Mouse (Mus musculus) midbrain, embryonic 13.5 days (tissue): ENCODE results near the gene Rln1. TPM values are rescaled to one million over a fixed set of nuclear protein-coding genes. Genes with fewer than 3 reads are reported as not detected.

Source experiments
- ATAC-seq: fragments of 200-750 bp; cut with Nextera tagmentation; 2 replicates; pipeline ENCODE4 v1.8.0; 2017; ENCODE audit warnings: mild to moderate bottlenecking, moderate TSS enrichment, moderate library complexity
- H3K27ac ChIP-seq: fragments of 300-500 bp; sonication (generic); 2 replicates; pipeline ENCODE4 v1.5.1; 2015; ENCODE audit warnings: inconsistent platforms, mild to moderate bottlenecking, moderate library complexity
- H3K27me3 ChIP-seq: fragments of 300-500 bp; sonication (generic); 2 replicates; pipeline ENCODE4 v1.6.1; 2015; ENCODE audit warnings: mild to moderate bottlenecking, inconsistent platforms
- H3K36me3 ChIP-seq: fragments of 300-500 bp; sonication (generic); 2 replicates; pipeline ENCODE4 v1.6.1; 2015; ENCODE audit warnings: mild to moderate bottlenecking, inconsistent platforms
- H3K4me1 ChIP-seq: fragments of 300-500 bp; sonication (generic); replicated peaks from 2 replicates; pipeline ENCODE4 v1.6.1; 2015; ENCODE audit warnings: inconsistent platforms
- H3K4me2 ChIP-seq: fragments of 300-500 bp; sonication (generic); replicated peaks from 2 replicates; pipeline ENCODE4 v1.6.1; 2015; ENCODE audit warnings: moderate library complexity, mild to moderate bottlenecking, inconsistent platforms
- H3K4me3 ChIP-seq: fragments of 300-500 bp; sonication (generic); replicated peaks from 2 replicates; pipeline ENCODE4 v1.5.1; 2015; ENCODE audit warnings: mild to moderate bottlenecking, inconsistent platforms
- H3K9ac ChIP-seq: fragments of 300-500 bp; sonication (generic); replicated peaks from 2 replicates; pipeline ENCODE4 v1.6.1; 2015; ENCODE audit warnings: mild to moderate bottlenecking, inconsistent platforms
- H3K9me3 ChIP-seq: fragments of 300-500 bp; sonication (generic); 2 replicates; pipeline ENCODE4 v1.6.1; 2016; ENCODE audit warnings: mild to moderate bottlenecking, inconsistent platforms
- WGBS: fragments of 180-500 bp; shearing (Covaris S2); methylation state at CpG from one replicate; pipeline ENCODE4 v1.1.7; 2015; 5-methylcytosine and 5-hydroxymethylcytosine counted together
- polyA plus RNA-seq: library from polyadenylated mRNA; unstranded; fragments of >200 nt; fragmentation: Nextera tagmentation; extraction: Ambion mirVana; gene quantifications from 2 replicates; pipeline ENCODE4 v1.2.1, GENCODE M21; 2015

The Rln1 gene
- polyA plus RNA-seq, 1 experiment from 2014 or later: 1.0 TPM

DNA sequence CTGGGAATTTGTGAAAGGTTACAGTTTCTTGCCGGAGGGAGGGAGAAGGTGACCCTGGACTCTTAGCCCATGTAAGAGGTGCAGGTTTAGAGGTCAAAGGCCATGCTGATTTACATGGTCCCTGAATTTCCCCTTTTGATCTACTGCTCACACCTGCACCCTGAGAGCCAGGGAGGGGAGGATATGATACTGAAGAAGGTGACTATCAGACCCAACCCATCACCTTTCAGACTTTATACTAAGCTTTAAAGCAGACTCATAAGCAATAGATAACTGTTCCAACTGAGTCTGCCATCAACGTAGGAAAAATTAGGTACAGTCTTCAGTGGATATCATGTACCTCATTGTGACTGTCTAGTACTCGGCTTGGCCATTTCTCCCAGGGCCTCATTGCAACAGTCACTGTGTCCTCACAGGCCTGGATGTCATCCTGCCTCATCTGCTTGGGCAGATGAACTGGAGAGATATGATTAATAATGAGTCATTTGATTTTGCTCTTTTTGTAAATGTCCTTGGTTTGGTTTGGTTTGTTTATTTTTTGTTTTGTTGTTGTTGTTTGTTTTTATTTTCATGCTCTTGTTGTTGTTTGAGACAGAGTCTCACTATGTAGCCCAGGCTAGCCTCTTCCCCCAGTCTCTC is 34.3 kb upstream of the Rln1 start:
- Histone ChIP-seq H3K4me1 (peaks cover 13% of the 10 kb centered on the region; the same call in 1 of the 2 replicates), H3K4me2 (no peak overlapping the region), H3K9me3 (no peaks in the 10 kb centered on the region), H3K4me3 (no peak overlapping the region), H3K27me3 (peaks cover 5% of the 10 kb centered on the region; the same call in 1 of the 2 replicates), H3K9ac (no peak overlapping the region), H3K27ac (no peak overlapping the region), H3K36me3 (no peaks in the 10 kb centered on the region)
- no peak for ATAC-seq
- WGBS: 83% methylated on average over 3 of the region's 3 CpGs

DNA sequence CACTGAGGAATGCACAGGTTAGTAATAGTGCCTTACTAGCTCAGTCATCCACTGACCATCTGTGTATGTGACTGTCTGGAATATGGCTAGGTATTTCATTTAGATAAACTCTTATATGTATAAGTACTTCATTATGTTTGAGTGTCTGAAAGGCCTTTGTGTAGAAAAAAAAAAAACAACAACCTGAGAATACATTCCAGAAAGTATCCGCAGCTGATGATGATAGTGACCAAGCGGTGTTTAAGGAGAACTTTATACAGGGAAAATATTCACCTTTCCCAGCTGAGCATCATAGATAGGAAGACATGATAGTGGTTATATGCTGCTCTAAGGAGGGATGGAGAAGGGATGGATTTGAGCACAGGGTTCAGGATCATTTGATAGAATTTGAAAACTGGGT is 33.6 kb upstream of the Rln1 start:
- Histone ChIP-seq H3K4me3 (no peak overlapping the region), H3K4me2 (no peak overlapping the region), H3K4me1 (peaks cover 10% of the 10 kb centered on the region; the same call in 1 of the 2 replicates), H3K36me3 (no peaks in the 10 kb centered on the region), H3K9ac (no peak overlapping the region), H3K27me3 (peaks cover 5% of the 10 kb centered on the region; the same call in 1 of the 2 replicates), H3K9me3 (no peaks in the 10 kb centered on the region), H3K27ac (no peak overlapping the region)
- WGBS: 92% methylated on average over 2 of the region's 2 CpGs
- ATAC-seq: no peak

DNA sequence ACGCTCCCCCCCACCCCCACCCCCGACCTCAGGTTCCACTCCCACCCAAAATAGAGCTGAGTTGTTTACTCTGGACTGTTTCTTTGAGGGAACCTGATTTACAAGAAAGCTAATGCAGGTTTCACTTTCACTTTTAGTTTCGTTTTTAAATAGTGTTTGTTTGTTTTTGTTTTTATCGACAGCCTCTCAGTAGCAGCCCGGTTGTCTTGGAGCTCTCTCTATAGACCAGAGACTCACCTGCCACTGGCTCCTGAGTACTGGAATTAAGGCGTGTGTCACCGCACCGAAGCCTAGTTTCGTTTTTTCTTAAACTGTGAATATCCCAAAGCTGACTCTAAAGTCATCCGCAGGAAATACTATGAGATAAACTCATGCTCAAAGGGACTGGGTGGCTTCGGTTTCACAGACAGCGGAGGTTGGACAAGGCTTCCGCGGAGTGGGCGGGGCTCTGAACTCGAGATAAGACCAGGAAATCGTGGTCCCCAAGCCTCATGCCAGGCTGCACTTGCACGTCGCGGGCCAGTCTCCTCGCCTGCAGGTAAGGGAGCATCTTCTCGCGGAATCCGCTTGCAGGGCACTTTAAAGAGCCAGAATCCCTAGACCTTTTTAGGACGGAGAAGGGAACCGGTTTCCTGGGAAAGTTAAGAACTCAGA is 32.6 kb upstream of the Rln1 start, which contains the start of the genes Plgrkt and Cd274:
TSS of gene Plgrkt (minus strand) at position 422 of the 654 bp plus-strand sequence.
TSS of gene Cd274 (plus strand) at position 487 of the 654 bp plus-strand sequence.
- Histone ChIP-seq H3K4me3 (peak within 1 kb of the TSS; percentile 35), H3K4me2 (peak within 1 kb of the TSS; percentile 59), H3K36me3 (no peaks in the 10 kb centered on the region), H3K27ac (no peak within 1 kb of the TSS), H3K4me1 (peaks cover 16% of the 10 kb centered on the region), H3K27me3 (peaks cover 5% of the 10 kb centered on the region; the same call in 1 of the 2 replicates), H3K9me3 (no peaks in the 10 kb centered on the region), H3K9ac (peak within 1 kb of the TSS; percentile 46)
- WGBS: 6% methylated on average over 26 of the region's 26 CpGs
- peak; percentile 34; the same call in 1 of the 2 replicates for ATAC-seq

DNA sequence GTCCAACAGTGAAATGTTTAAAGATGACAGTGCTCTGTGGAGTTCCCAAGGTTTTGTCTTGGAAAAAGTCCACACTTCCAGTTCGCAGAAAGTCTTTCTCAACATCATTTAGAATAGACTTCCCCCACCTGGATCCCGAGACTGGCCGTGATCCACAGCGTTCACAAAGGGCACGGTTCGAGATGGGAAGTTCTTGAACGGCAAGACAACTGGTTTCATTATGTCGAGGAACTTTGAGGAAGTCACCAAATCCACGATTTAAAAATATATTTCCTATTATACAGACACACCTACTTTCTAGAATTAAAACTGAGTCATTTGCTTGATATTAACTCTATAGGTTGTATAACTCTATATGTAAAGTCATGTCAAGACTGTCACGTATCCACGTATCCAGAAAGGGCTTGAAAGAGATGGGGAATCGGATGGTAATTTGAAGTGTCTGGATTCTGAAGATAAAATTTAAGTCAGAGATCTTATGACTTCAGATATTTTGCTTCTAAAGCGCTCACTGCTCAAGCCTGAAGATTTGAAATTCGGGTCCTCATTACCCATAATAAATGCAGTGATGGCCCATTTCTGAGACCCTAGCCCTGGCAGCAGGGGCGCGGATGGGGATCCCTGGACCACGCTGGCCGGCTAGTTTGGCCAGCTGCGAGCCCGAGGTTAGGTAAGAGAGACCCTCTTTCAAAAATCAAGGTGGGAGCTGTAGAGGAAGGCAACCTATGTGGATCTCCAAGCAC is 31.9 kb upstream of the Rln1 start:
- H3K4me1 ChIP-seq: peaks cover 17% of the 10 kb centered on the region
- WGBS: 66% methylated on average over 20 of the region's 20 CpGs
- no peak overlapping the region for H3K27ac ChIP-seq
- no peak for ATAC-seq
- H3K4me3 ChIP-seq: peak overlapping the region; percentile 35
- peak overlapping the region; percentile 59 for H3K4me2 ChIP-seq
- H3K27me3 ChIP-seq: peaks cover 5% of the 10 kb centered on the region; the same call in 1 of the 2 replicates
- no peak overlapping the region for H3K9ac ChIP-seq
- no peaks in the 10 kb centered on the region for H3K36me3 ChIP-seq
- no peaks in the 10 kb centered on the region for H3K9me3 ChIP-seq

DNA sequence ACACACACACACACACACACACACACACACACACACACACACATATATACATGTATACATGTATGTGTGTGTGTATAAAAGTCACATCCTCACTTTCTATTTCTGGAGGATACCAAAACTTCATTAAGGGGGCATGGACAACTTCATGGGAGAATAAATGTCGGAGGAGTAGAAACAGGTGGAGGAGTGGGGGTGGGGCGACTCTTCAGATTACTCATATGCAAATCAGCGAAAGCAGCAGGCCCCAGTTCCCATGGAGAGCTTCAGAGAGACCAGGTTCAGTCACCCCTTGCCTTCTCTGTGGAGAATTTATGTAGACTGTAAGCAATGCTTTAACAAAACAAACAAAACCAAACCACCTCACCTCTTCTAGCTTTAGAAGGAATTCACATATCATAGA is 30.6 kb upstream of the Rln1 start:
- WGBS: 26% methylated on average over 3 of the region's 3 CpGs
- no peak overlapping the region for H3K9ac ChIP-seq
- H3K36me3 ChIP-seq: no peaks in the 10 kb centered on the region
- H3K4me1 ChIP-seq: peaks cover 30% of the 10 kb centered on the region
- H3K27ac ChIP-seq: no peak overlapping the region
- no peaks in the 10 kb centered on the region for H3K9me3 ChIP-seq
- ATAC-seq: no peak
- H3K4me2 ChIP-seq: no peak overlapping the region
- peaks cover 5% of the 10 kb centered on the region; the same call in 1 of the 2 replicates for H3K27me3 ChIP-seq
- H3K4me3 ChIP-seq: no peak overlapping the region

DNA sequence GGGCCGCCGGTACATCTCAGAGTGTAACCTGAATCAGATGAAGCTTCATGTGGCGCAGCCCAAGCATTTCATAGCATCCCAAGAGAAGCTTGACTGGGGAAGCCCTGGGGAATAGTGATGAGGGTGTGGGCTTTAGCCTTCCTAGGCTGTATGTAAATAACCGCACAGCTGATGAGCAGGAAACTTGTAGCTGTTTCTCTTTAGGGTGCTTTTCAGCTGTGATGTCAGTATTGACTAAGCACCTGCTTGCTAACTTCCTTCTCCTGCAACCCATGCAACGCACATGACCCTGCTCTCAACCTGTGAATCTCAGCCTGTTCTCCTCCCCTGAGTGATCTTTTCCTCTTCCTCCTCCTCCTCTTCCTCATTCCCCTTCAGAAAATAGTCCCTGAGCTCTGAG is 29.6 kb upstream of the Rln1 start:
- no peak overlapping the region for H3K9ac ChIP-seq
- H3K9me3 ChIP-seq: no peaks in the 10 kb centered on the region
- no peak for ATAC-seq
- H3K27me3 ChIP-seq: peaks cover 5% of the 10 kb centered on the region; the same call in 1 of the 2 replicates
- 82% methylated on average over 5 of the region's 5 CpGs for WGBS
- no peak overlapping the region for H3K27ac ChIP-seq
- H3K4me3 ChIP-seq: no peak overlapping the region
- H3K36me3 ChIP-seq: peaks cover under 1% of the 10 kb centered on the region; the same call in 1 of the 2 replicates
- no peak overlapping the region for H3K4me2 ChIP-seq
- H3K4me1 ChIP-seq: peaks cover 33% of the 10 kb centered on the region

DNA sequence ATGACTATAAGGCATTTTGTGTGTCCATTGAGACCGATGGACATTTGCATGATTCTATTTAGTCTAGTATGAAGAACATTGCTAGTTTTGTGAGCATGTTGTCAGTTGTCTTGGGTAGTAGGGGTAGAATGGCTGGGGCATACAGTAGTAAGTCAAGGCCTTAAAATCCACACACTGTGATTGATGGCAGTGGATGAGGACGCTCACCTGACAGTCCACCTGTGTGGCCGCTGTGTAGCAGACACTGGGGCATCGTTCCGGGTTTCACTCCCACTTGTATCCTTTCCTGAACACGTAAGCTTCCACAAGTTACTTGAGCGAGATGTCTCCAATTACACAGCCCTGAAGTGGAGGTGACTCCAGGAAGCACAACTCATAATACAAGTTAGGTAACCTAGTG is 29.1 kb upstream of the Rln1 start:
- WGBS: 93% methylated on average over 7 of the region's 7 CpGs

DNA sequence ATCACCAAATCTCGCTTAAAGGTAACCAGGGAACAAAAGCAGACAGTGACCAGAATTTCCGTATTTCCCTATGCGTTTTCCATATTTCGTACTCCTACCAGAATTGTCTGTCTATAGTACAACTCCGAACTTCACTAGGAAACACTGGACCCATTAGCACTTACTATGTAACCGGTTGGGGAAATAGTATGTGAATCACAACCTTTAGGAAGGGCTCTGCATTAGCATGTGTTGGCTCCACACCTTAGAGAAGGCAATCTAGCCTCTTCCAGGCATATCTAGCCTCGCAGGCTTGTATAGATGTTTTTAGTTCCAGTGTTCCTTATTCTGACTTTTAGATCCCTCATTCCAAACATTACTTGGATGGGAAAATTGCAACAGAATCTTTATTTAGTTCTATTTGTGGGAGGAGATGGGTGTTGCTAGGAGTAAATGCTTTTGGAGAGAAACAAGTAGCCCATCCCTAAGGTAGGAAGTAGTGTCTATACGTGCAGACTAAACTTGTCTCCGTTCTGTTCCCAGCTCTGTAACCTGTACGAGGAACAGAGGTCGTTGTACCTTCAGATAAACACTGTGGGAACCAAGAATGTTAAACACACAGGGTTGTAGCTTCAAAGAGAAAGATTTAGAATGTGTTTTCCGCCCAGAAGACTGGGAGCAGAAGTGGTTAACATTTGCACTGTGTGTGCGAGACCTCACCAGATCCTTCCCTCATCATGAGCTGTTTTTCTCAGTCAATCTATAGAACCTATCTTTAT is 27.9 kb upstream of the Rln1 start:
- Histone ChIP-seq H3K27me3 (peaks cover 5% of the 10 kb centered on the region; the same call in 1 of the 2 replicates), H3K4me1 (peaks cover 30% of the 10 kb centered on the region), H3K9ac (peak overlapping the region; percentile 83), H3K27ac (0 out of 2 replicates have a peak overlapping the region, but pooled peaks have one; percentile 67), H3K36me3 (peaks cover 13% of the 10 kb centered on the region), H3K9me3 (no peaks in the 10 kb centered on the region), H3K4me3 (peak overlapping the region; percentile 74), H3K4me2 (peak overlapping the region; percentile 72)
- peak; percentile 16 for ATAC-seq
- 48% methylated on average over 13 of the region's 13 CpGs for WGBS

More for the DNA sequence above, 29.1 kb upstream of the Rln1 start:
- H3K9ac ChIP-seq: no peak overlapping the region
- no peak overlapping the region for H3K4me3 ChIP-seq
- peaks cover 33% of the 10 kb centered on the region for H3K4me1 ChIP-seq
- no peak overlapping the region for H3K27ac ChIP-seq
- ATAC-seq: no peak
- no peak overlapping the region for H3K4me2 ChIP-seq
- H3K36me3 ChIP-seq: peaks cover 6% of the 10 kb centered on the region
- no peaks in the 10 kb centered on the region for H3K9me3 ChIP-seq
- H3K27me3 ChIP-seq: peaks cover 5% of the 10 kb centered on the region; the same call in 1 of the 2 replicates

DNA sequence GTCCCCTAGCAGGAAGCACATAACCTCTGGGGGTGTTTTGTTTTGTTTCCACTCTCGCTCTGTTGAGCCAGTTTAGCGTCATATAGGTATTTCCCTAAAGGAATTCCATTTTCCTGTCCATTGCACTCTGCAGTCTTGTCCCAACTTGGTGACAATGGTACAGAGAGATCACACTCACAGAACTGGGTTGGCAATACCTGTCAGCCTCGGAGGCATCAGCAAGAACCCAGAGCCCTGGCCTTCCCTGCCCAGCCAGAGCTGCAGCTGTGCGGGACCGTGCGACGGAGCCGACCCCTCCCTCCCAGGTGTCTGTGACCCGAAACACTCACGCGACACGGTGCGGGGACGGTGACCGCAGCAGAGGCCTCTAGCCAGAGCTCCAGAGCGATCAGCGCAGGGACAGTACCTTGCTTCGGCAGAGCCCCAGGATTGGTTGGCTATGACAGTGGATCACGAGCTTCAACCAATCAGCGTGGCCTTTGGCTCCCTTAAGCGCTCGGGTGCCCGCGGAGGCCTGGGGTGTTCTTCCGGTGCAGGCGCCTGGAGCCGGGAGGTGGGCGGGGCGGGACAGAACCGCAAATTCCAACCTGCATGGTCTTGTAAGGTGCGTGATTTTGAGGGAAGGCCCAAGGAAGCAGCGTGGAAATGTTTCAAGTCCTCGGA is 27.1 kb upstream of the Rln1 start:
- WGBS: 3% methylated on average over 33 of the region's 33 CpGs
- H3K4me2 ChIP-seq: peak overlapping the region; percentile 72
- peaks cover 13% of the 10 kb centered on the region for H3K36me3 ChIP-seq
- peak; percentile 100 for ATAC-seq
- peak overlapping the region; percentile 83 for H3K9ac ChIP-seq
- peak overlapping the region; percentile 74 for H3K4me3 ChIP-seq
- peaks cover 5% of the 10 kb centered on the region; the same call in 1 of the 2 replicates for H3K27me3 ChIP-seq
- no peaks in the 10 kb centered on the region for H3K9me3 ChIP-seq
- H3K4me1 ChIP-seq: peaks cover 23% of the 10 kb centered on the region
- peak overlapping the region; percentile 67 for H3K27ac ChIP-seq

DNA sequence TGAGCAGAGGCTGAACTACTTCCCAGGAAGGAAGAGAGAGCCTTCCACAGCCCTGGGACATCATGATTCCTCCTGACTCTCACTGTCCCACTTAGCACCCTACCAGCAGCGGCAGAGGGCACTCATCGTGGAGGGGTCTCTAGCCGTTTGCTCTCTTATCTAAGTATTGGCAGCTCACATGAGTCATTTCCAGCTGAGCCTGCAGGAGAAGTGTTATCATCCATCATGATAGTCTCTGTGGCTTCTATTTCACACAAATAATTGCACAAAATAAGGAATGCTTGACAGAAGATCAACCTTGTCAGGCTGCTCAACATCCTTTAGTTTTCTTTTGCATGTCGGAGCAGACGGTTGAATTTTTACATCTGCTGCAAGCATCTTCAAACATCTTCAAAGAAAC is 25.8 kb upstream of the Rln1 start:
- Histone ChIP-seq H3K4me2 (peak overlapping the region; percentile 72; the same call in 1 of the 2 replicates), H3K9me3 (no peaks in the 10 kb centered on the region), H3K4me1 (peaks cover 26% of the 10 kb centered on the region), H3K9ac (no peak overlapping the region), H3K27me3 (no peaks in the 10 kb centered on the region), H3K27ac (no peak overlapping the region), H3K4me3 (no peak overlapping the region), H3K36me3 (peaks cover 20% of the 10 kb centered on the region)
- 86% methylated on average over 5 of the region's 5 CpGs for whole genome bisulfite sequencing
- no peak for ATAC-seq

DNA sequence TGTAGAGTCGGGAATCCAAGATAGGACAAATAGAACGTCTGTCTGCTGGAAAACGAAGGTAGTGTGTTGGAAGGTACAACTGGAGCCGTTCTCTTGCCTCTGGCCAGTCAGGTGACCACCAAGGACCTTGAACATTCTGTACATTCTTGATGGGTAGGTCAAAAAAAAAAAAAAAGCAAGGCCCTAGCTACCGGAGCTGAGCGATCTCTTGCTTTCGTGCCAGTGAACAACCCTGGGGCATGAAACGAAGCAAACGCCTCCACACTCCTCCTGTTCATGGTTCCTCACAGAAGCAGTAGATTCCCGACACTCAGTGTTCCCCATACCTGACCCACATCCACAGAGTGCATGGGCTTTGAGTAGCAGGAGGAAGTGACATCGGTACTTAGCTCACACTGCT is 21.8 kb upstream of the Rln1 start:
- WGBS: 88% methylated on average over 11 of the region's 11 CpGs

More for the DNA sequence above, 21.8 kb upstream of the Rln1 start:
- H3K27me3 ChIP-seq: no peaks in the 10 kb centered on the region
- H3K27ac ChIP-seq: no peak overlapping the region
- ATAC-seq: no peak
- no peaks in the 10 kb centered on the region for H3K9me3 ChIP-seq
- no peak overlapping the region for H3K9ac ChIP-seq
- peaks cover 18% of the 10 kb centered on the region for H3K4me1 ChIP-seq
- peaks cover 23% of the 10 kb centered on the region for H3K36me3 ChIP-seq
- H3K4me2 ChIP-seq: no peak overlapping the region
- H3K4me3 ChIP-seq: no peak overlapping the region
